Mouse (Mus musculus): ENCODE data around the gene Trim66.

- TF ChIP-seq CTCF (IDR thresholded peaks at IDR 0.05; ENCODE audit: insufficient read depth, low read length) = no peak
- no peak for TF ChIP-seq POLR2A (IDR thresholded peaks at IDR 0.05; ENCODE audit: borderline replicate concordance, extremely low read depth, low read depth, low read length)
These were observed 27.2 kb downstream of the Trim66 start for GRCm38 (mm10) chr7:109480765-109481197.
